Mouse (Mus musculus) inflammation-experienced regulatory T-cells, adult 6 months (primary cell): Measurements from ENCODE around the gene Slc7a10. TPM values are rescaled to one million over a fixed set of nuclear protein-coding genes. Genes with fewer than 3 reads are reported as not detected.

ENCODE experiments used
- polyA plus RNA-seq, 3 experiments: library from polyadenylated mRNA; unstranded; fragments of 100-300 nt; shearing (Covaris generic); gene quantifications; one replicate each; pipeline ENCODE4 v1.2.1; 2017

Gene Slc7a10
- polyA plus RNA-seq, 3 experiments from 2014 or later = 1.5 to 7.3 (median 6.3) TPM

Other genes with a start within 250 kb of the Slc7a10 start
- gene Cebpg, start 129.8 kb upstream of the Slc7a10 start, polyA plus RNA-seq = 1 to 10 TPM; 8.9 to 9.5 (median 9.0) TPM
- gene Cebpa, start 67.1 kb upstream of the Slc7a10 start, polyA plus RNA-seq = 1 to 10 TPM in 2 of 3 experiments, under 1 TPM in 1; 0.38 to 2.4 (median 2.3) TPM
- gene Lrp3, start 29.1 kb downstream of the Slc7a10 start, polyA plus RNA-seq = 1 to 10 TPM in 2 of 3 experiments, not detected in 1; 1.2 to 4.8 TPM
- gene Gpatch1, start 132.1 kb downstream of the Slc7a10 start, polyA plus RNA-seq = 10 to 100 TPM; 13.3 to 22.7 (median 21.2) TPM
- gene Rhpn2, start 147.8 kb downstream of the Slc7a10 start, polyA plus RNA-seq = under 1 TPM; 0.26 to 0.51 (median 0.47) TPM
- 10 to 100 TPM; 32.3 to 41.3 (median 34.6) TPM for gene Faap24, start 210.5 kb downstream of the Slc7a10 start, polyA plus RNA-seq
- 10 to 100 TPM; 10.6 to 22.9 (median 17.3) TPM for gene Cep89, start 210.7 kb downstream of the Slc7a10 start, polyA plus RNA-seq